Mouse (Mus musculus) spleen, postnatal 10 days (tissue): ENCODE data around the gene Ngef.
"Not testable (repeated sequence)": the region's sequence is repeated elsewhere in the genome, so short reads cannot be mapped to it uniquely, and the experiment has no call there.

Source experiments
- DNase-seq, 2 experiments: peaks; one replicate each; pipeline ENCODE4 v3.0.0; 2021 to 2022; ENCODE audit warnings: low spot score in 2 of 2

Gene Ngef

GRCm38 (mm10) chr1:87475076-87475895, 98.4 kb downstream of the Ngef start:
- no peak for DNase-seq

- DNase-seq: no peak
Observed at GRCm38 (mm10) chr1:87472576-87472975, 101.1 kb downstream of the Ngef start.

GRCm38 (mm10) chr1:87471914-87472313, 101.8 kb downstream of the Ngef start:
- no peak for DNase-seq

- not testable (repeated sequence) for DNase-seq
Observed at GRCm38 (mm10) chr1:87469971-87470370, 103.7 kb downstream of the Ngef start, which contains the start of gene Snorc. TSS of gene Snorc (plus strand) at chr1:87470271.

- no peak for DNase-seq
Observed at GRCm38 (mm10) chr1:87468321-87468720, 105.3 kb downstream of the Ngef start.

- no peak for DNase-seq
Observed at GRCm38 (mm10) chr1:87467469-87467868, 106.2 kb downstream of the Ngef start.

GRCm38 (mm10) chr1:87459856-87460255, 113.8 kb downstream of the Ngef start:
- DNase-seq: not testable (repeated sequence)

GRCm38 (mm10) chr1:87458045-87458444, 115.6 kb downstream of the Ngef start:
- DNase-seq: no peak

GRCm38 (mm10) chr1:87456425-87456824, 117.2 kb downstream of the Ngef start:
- DNase-seq: no peak

GRCm38 (mm10) chr1:87449432-87449831, 124.2 kb downstream of the Ngef start:
- no peak for DNase-seq

GRCm38 (mm10) chr1:87447183-87448104, 126.2 kb downstream of the Ngef start:
- DNase-seq: peak; percentile 35 to 81

GRCm38 (mm10) chr1:87436583-87436982, 137.1 kb downstream of the Ngef start:
- DNase-seq: no peak

- no peak for DNase-seq
Observed at GRCm38 (mm10) chr1:87435125-87435524, 138.5 kb downstream of the Ngef start.
